Comparison of ENCODE assay signal across 8 mouse cellular contexts in the genomic region with DNA sequence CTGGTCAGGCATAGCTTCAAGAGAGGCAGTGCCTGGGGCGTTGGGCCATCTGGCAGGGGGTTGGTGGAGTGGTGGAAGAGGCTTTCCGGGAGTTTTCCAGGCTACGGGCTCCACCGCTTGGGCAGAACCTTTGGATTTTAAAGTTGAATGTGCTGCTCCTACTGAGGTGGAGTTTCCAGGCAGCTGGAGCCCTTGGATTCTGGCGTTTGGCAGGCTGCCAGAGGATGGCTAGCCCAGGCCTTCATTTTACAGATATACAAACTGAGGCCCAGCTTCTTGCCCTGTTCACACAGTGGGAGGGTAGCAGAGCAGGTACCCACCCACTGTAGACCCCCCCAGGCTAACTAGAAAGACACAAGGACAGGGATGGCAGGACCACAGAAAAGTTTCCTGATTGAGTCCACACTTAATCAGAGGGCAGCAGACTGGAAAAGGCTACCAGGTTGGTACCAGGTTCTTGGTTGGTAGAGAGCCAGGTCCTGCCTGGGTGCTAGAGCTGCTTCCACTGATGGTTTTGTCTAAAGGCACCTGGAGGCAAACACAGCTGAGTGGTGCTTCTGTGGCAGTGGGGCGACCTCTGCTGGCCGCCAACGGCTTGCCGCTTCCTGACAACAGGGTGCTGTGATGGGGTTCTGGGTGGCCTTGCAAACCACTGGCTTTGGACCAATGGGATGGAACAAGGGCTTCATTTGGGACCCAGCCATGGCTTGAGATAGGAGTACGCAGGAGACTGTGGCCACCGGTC.
A peak's percentile ranks its signal among the peaks of the same experiment; 100 is the strongest.
DNase-seq lines count a peak whose midpoint lies in the region; ATAC-seq lines count a peak whose summit lies in the region.

No protein-coding gene starts in this region.

- peak; percentile 91 for DNase-seq in adrenal gland, adult 2 months
- DNase-seq in embryo, embryonic 11 days: peak; percentile 79
- DNase-seq in gastrocnemius, postnatal 36 days: peak; percentile 76 to 83
- DNase-seq in left cerebral cortex, postnatal 14 days (ENCODE audit: low spot score in 2 of 2): peak; percentile 89 to 91
- peak; percentile 76 for DNase-seq in mesoderm, embryonic 11.5 days (ENCODE audit: low read depth, low spot score)
- peak; percentile 75 for DNase-seq in right cerebral cortex, postnatal 25 days
- DNase-seq in urinary bladder, postnatal 36 days (ENCODE audit: low spot score in 2 of 2): peak; percentile 79 to 83

- H3K4me1 ChIP-seq in intestine, embryonic 15.5 days (replicated peaks): peaks cover 27% of the 10 kb centered on the region

- H3K27me3 ChIP-seq in intestine, embryonic 15.5 days (replicated peaks): no peaks in the 10 kb centered on the region

- peak; percentile 79 for ATAC-seq in intestine, embryonic 15.5 days

- no peak overlapping the region for H3K4me3 ChIP-seq in intestine, embryonic 15.5 days (replicated peaks)

- peak overlapping the region; percentile 24 for H3K27ac ChIP-seq in intestine, embryonic 15.5 days

- H3K36me3 ChIP-seq in intestine, embryonic 15.5 days: no peaks in the 10 kb centered on the region

- intact Hi-C loops in gastrocnemius, postnatal 36 days (cut with DNase I): loop anchor here (5.0 to 10.0 kb wide), 4 partner anchors 261 to 1063 kb away; no protein-coding TSS in a partner anchor
- intact Hi-C loops in left cerebral cortex, postnatal 14 days (cut with DNase I): loop anchor here (2.0 to 5.0 kb wide), 3 partner anchors 107 to 1065 kb away; a partner anchor contains a TSS

- 23% methylated on average over 11 of the region's 11 CpGs for WGBS in intestine, embryonic 15.5 days

- no peaks in the 10 kb centered on the region for H3K9me3 ChIP-seq in intestine, embryonic 15.5 days

- H3K9ac ChIP-seq in intestine, embryonic 15.5 days: no peak overlapping the region

- no peak overlapping the region for H3K4me2 ChIP-seq in intestine, embryonic 15.5 days (replicated peaks)
